7 mouse cellular contexts compared by ENCODE assay signal in genomic region chr8:71495811-71496210, GRCm38 (mm10). TPM values are rescaled to one million over a fixed set of nuclear protein-coding genes. Genes with fewer than 3 reads are reported as not detected.
DNase-seq lines count a peak whose midpoint lies in the region; ATAC-seq lines count a peak whose summit lies in the region.

No protein-coding gene starts in this region.

- H3K27me3 ChIP-seq in hindbrain, embryonic 10.5 days (ENCODE audit: insufficient read depth, poor library complexity, severe bottlenecking): no peaks in the 10 kb centered on the region
- H3K27me3 ChIP-seq in hindbrain, embryonic 11.5 days (ENCODE audit: control insufficient read depth, insufficient read depth, low read length): no peaks in the 10 kb centered on the region
- no peaks in the 10 kb centered on the region for H3K27me3 ChIP-seq in heart, embryonic 13.5 days (replicated peaks)
- H3K27me3 ChIP-seq in limb, embryonic 10.5 days (ENCODE audit: low read depth, poor library complexity, severe bottlenecking): no peaks in the 10 kb centered on the region

- no peak overlapping the region for H3K4me2 ChIP-seq in hindbrain, embryonic 11.5 days (replicated peaks; ENCODE audit: low read depth, low read length)
- H3K4me2 ChIP-seq in heart, embryonic 13.5 days: no peak overlapping the region

- no peak for ATAC-seq in hindbrain, embryonic 11.5 days (ENCODE audit: low FRiP score)
- no peak for ATAC-seq in heart, embryonic 13.5 days (ENCODE audit: extremely low read depth, insufficient number of reproducible peaks, low FRiP score, low TSS enrichment)

- no peak for DNase-seq in hindbrain, embryonic 10.5 days (ENCODE audit: low spot score)
- DNase-seq in hindbrain, embryonic 11.5 days (ENCODE audit: low spot score): no peak
- peak; percentile 91 for DNase-seq in adipocyte (ENCODE audit: low spot score)
- no peak for DNase-seq in limb, embryonic 10.5 days (ENCODE audit: low spot score)
- no peak for DNase-seq in ovary, postnatal 14 days (ENCODE audit: low spot score)
- DNase-seq in ovary, postnatal 36 days (ENCODE audit: low spot score): no peak

- peaks cover 40% of the 10 kb centered on the region for H3K36me3 ChIP-seq in hindbrain, embryonic 10.5 days
- 0 out of 2 replicates have a peak, but pooled peaks cover 3% of the 10 kb centered on the region for H3K36me3 ChIP-seq in hindbrain, embryonic 11.5 days (ENCODE audit: control insufficient read depth, insufficient read depth, low read length)
- H3K36me3 ChIP-seq in heart, embryonic 13.5 days: peaks cover 40% of the 10 kb centered on the region
- peaks cover 39% of the 10 kb centered on the region for H3K36me3 ChIP-seq in limb, embryonic 10.5 days

- peaks cover 36% of the 10 kb centered on the region for H3K4me1 ChIP-seq in hindbrain, embryonic 10.5 days (replicated peaks)
- no peaks in the 10 kb centered on the region; the same call in 1 of the 2 replicates for H3K4me1 ChIP-seq in hindbrain, embryonic 11.5 days (replicated peaks; ENCODE audit: control insufficient read depth, insufficient read depth, low read length)
- H3K4me1 ChIP-seq in heart, embryonic 13.5 days: peaks cover 48% of the 10 kb centered on the region
- peaks cover 51% of the 10 kb centered on the region for H3K4me1 ChIP-seq in limb, embryonic 10.5 days

- 95% methylated on average over 5 of the region's 5 CpGs for WGBS in hindbrain, embryonic 10.5 days
- 90% methylated on average over 5 of the region's 5 CpGs for WGBS in hindbrain, embryonic 11.5 days
- WGBS in heart, embryonic 13.5 days: 79% methylated on average over 5 of the region's 5 CpGs
- WGBS in limb, embryonic 10.5 days: 96% methylated on average over 5 of the region's 5 CpGs

- 0 out of 2 replicates have a peak overlapping the region, but pooled peaks have one; percentile 56 for H3K27ac ChIP-seq in hindbrain, embryonic 10.5 days
- no peak overlapping the region for H3K27ac ChIP-seq in hindbrain, embryonic 11.5 days (ENCODE audit: low read depth, low read length)
- peak overlapping the region; percentile 81 for H3K27ac ChIP-seq in heart, embryonic 13.5 days (replicated peaks)
- H3K27ac ChIP-seq in limb, embryonic 10.5 days: peak overlapping the region; percentile 72

- H3K9ac ChIP-seq in hindbrain, embryonic 11.5 days (ENCODE audit: low read depth, low read length): no peak overlapping the region
- H3K9ac ChIP-seq in heart, embryonic 13.5 days: peak overlapping the region; percentile 28; the same call in 1 of the 2 replicates

- H3K9me3 ChIP-seq in hindbrain, embryonic 10.5 days: no peaks in the 10 kb centered on the region
- H3K9me3 ChIP-seq in hindbrain, embryonic 11.5 days (ENCODE audit: control insufficient read depth, low read length): no peaks in the 10 kb centered on the region
- H3K9me3 ChIP-seq in heart, embryonic 13.5 days: no peaks in the 10 kb centered on the region
- H3K9me3 ChIP-seq in limb, embryonic 10.5 days (replicated peaks): no peaks in the 10 kb centered on the region

- H3K4me3 ChIP-seq in hindbrain, embryonic 10.5 days: no peak overlapping the region
- no peak overlapping the region for H3K4me3 ChIP-seq in hindbrain, embryonic 11.5 days (ENCODE audit: low read depth, low read length)
- no peak overlapping the region for H3K4me3 ChIP-seq in heart, embryonic 13.5 days
- no peak overlapping the region for H3K4me3 ChIP-seq in limb, embryonic 10.5 days

RNA-seq across cellular contexts. Expression of gene Gtpbp3, which starts 7.9 kb away (rescaled TPM):
- polyA plus RNA-seq in hindbrain, embryonic 10.5 days (2016; fragmentation: Nextera tagmentation; extraction: Ambion mirVana): 18.2 and 22.5 TPM in 2 replicates
- 3.7 and 3.8 TPM in 2 replicates for polyA plus RNA-seq in hindbrain, embryonic 11.5 days (2014; fragmentation: Nextera tagmentation; extraction: Ambion mirVana)
- polyA plus RNA-seq in heart, embryonic 13.5 days (2015; fragmentation: Nextera tagmentation; extraction: Ambion mirVana): 11.6 and 12.6 TPM in 2 replicates
- 26.8 and 28.2 TPM in 2 replicates for polyA plus RNA-seq in limb, embryonic 10.5 days (2016; fragmentation: Nextera tagmentation; extraction: Ambion mirVana)

RNA-seq across cellular contexts. Expression of gene Ano8, which starts 10.0 kb away (rescaled TPM):
- 3.3 and 6.8 TPM in 2 replicates for polyA plus RNA-seq in hindbrain, embryonic 10.5 days (2016; fragmentation: Nextera tagmentation; extraction: Ambion mirVana)
- polyA plus RNA-seq in hindbrain, embryonic 11.5 days (2014; fragmentation: Nextera tagmentation; extraction: Ambion mirVana): 5.1 and 5.8 TPM in 2 replicates
- polyA plus RNA-seq in heart, embryonic 13.5 days (2015; fragmentation: Nextera tagmentation; extraction: Ambion mirVana): 0.63 and 0.78 TPM in 2 replicates
- 2.7 and 3.5 TPM in 2 replicates for polyA plus RNA-seq in limb, embryonic 10.5 days (2016; fragmentation: Nextera tagmentation; extraction: Ambion mirVana)

RNA-seq across cellular contexts. Expression of gene Plvap, which starts 15.7 kb away (rescaled TPM):
- polyA plus RNA-seq in hindbrain, embryonic 10.5 days (2016; fragmentation: Nextera tagmentation; extraction: Ambion mirVana): 50.2 and 52.7 TPM in 2 replicates
- 35.3 and 37.2 TPM in 2 replicates for polyA plus RNA-seq in hindbrain, embryonic 11.5 days (2014; fragmentation: Nextera tagmentation; extraction: Ambion mirVana)
- polyA plus RNA-seq in heart, embryonic 13.5 days (2015; fragmentation: Nextera tagmentation; extraction: Ambion mirVana): 133 and 135 TPM in 2 replicates
- polyA plus RNA-seq in limb, embryonic 10.5 days (2016; fragmentation: Nextera tagmentation; extraction: Ambion mirVana): 74.6 and 77.7 TPM in 2 replicates

RNA-seq across cellular contexts. Expression of gene Dda1, which starts 26.8 kb away (rescaled TPM):
- 147 and 169 TPM in 2 replicates for polyA plus RNA-seq in hindbrain, embryonic 10.5 days (2016; fragmentation: Nextera tagmentation; extraction: Ambion mirVana)
- polyA plus RNA-seq in hindbrain, embryonic 11.5 days (2014; fragmentation: Nextera tagmentation; extraction: Ambion mirVana): 143 and 155 TPM in 2 replicates
- polyA plus RNA-seq in heart, embryonic 13.5 days (2015; fragmentation: Nextera tagmentation; extraction: Ambion mirVana): 75.6 and 87.1 TPM in 2 replicates
- polyA plus RNA-seq in limb, embryonic 10.5 days (2016; fragmentation: Nextera tagmentation; extraction: Ambion mirVana): 130 and 138 TPM in 2 replicates

RNA-seq across cellular contexts. Expression of gene Ccdc194, which starts 29.7 kb away (rescaled TPM):
- polyA plus RNA-seq in hindbrain, embryonic 10.5 days (2016; fragmentation: Nextera tagmentation; extraction: Ambion mirVana): 0.51 and 0.60 TPM in 2 replicates
- 0.51 and 0.71 TPM in 2 replicates for polyA plus RNA-seq in hindbrain, embryonic 11.5 days (2014; fragmentation: Nextera tagmentation; extraction: Ambion mirVana)
- 0.48 and 0.65 TPM in 2 replicates for polyA plus RNA-seq in heart, embryonic 13.5 days (2015; fragmentation: Nextera tagmentation; extraction: Ambion mirVana)
- polyA plus RNA-seq in limb, embryonic 10.5 days (2016; fragmentation: Nextera tagmentation; extraction: Ambion mirVana): 0.65 and 0.78 TPM in 2 replicates
